Mouse (Mus musculus): ENCODE measurements at regions not wholly inside any gene's neighbourhood (a gene's known extent, or its start where the extent isn't known, plus 50 kb on each side); places are given as distances from the start of the nearest gene placed in this dataset.

GRCm38 (mm10) chr6:31218139-31218750 lies 180.3 kb upstream of the Mkln1 start:
- no peak for TF ChIP-seq CTCF (IDR thresholded peaks at IDR 0.05; ENCODE audit: borderline replicate concordance, insufficient read depth, low read length)
- TF ChIP-seq POLR2A (IDR thresholded peaks at IDR 0.05; ENCODE audit: low read depth, low read length) = peak; percentile 13; the same call in 1 of the 2 replicates
